Mouse (Mus musculus): ENCODE measurements at regions not wholly inside any gene's neighbourhood (a gene's known extent, or its start where the extent isn't known, plus 50 kb on each side); places are given as distances from the start of the nearest gene placed in this dataset.
A peak's percentile ranks its signal among the peaks of the same experiment; 100 is the strongest.
"Not testable (repeated sequence)": the region's sequence is repeated elsewhere in the genome, so short reads cannot be mapped to it uniquely, and the experiment has no call there.

DNA sequence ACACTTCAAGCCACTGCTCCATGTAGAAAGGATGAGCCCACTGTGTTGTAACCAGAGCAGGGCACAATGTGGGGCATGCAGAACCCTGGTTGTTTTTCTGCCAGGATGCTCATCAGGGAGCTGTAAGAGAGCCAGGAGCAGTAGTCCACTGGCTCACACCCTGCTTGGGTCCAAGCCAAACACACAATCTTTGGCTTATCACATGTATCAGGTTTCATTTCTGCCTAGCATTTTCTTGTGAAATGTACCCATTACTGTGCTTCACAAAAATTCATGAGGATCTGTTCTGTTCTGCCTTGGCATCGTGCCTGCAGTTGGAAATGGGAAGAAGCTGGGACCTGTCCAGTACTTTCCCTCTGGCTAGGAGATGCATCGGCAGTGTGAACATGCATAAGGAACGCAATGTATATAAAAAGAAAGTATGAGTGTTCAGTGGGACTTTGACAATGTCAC lies 491.6 kb upstream of the Igfbp3 start:
- intact Hi-C loops (cut with DNase I): no loop called here
- peak; percentile 30 to 80 for DNase-seq (ENCODE audit: low spot score in 2 of 2)

- intact Hi-C loops (cut with DNase I): no loop called here
- DNase-seq (ENCODE audit: low spot score in 2 of 2): no peak
These were observed 483.9 kb upstream of the Igfbp3 start for GRCm38 (mm10) chr11:7697591-7697990.

GRCm38 (mm10) chr11:7689701-7690100 lies 476.0 kb upstream of the Igfbp3 start:
- DNase-seq (ENCODE audit: low spot score in 2 of 2); intact Hi-C loops (cut with DNase I): not testable (repeated sequence)

- intact Hi-C loops (cut with DNase I): no loop called here
- no peak for DNase-seq (ENCODE audit: low spot score in 2 of 2)
These were observed 459.1 kb upstream of the Igfbp3 start for GRCm38 (mm10) chr11:7672821-7673220.

DNA sequence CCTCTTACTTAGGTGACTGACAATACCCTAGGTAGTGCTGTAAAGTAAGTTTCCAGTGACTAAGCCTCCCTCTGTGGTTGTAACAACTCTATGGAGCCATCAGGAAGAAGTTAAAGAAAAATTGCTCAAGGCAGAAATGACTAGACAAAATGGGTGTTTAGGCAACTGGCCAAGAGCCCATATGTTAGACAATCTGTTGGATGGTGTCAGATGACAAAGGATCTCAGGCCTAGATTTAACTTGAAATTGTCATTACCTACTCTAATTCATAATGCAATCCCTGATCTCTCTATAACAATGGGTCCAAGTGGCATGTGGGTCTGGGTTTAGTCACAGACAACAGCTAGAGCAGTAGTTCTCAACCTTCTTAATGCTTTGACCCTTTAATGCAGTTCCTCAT lies 416.9 kb upstream of the Igfbp3 start:
- intact Hi-C loops (cut with DNase I): no loop called here
- DNase-seq (ENCODE audit: low spot score in 2 of 2): peak in 1 of 2 experiments; percentile 54

DNA sequence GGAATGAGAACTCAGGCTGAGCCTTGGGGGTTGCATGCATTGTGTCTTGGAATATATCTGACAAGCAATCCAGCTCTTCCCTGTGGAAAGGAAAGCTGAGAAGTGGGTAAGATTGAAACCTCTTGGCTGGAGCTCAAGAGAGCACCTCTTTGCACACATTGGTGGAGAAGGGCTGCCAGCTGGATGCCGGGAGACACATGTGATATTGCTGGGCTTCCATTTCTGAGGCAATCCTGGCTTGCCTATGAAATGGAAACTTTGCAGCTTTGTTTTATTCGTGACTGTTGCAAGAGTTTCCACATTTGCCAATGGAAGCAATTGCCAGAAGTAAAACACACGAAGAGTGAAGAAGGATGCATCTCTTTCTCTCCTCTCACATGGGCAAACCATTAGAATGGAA lies 411.5 kb upstream of the Igfbp3 start:
- peak in 1 of 2 experiments; percentile 45 for DNase-seq (ENCODE audit: low spot score in 2 of 2)
- intact Hi-C loops (cut with DNase I): no loop called here

DNA sequence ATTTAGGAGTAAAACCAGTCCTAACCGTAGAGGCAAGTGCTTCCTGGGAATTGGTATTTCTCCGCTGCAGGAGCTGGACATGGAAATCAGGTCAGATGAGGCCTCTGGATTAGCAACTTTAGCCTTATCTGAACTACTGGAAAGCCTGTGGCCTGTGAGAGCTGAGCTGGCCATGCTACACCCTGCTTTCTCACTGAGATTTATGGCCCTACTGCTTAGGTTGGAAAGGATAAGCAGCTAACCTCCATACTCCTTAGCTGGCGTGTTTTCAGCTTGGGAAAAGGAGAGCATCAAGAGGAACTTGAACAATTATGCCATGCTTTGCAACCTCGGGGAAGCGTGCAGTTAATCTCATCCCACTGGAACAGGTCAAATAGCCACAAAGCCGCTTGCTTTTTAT lies 406.6 kb upstream of the Igfbp3 start:
- no peak for DNase-seq (ENCODE audit: low spot score in 2 of 2)
- intact Hi-C loops (cut with DNase I): no loop called here

DNA sequence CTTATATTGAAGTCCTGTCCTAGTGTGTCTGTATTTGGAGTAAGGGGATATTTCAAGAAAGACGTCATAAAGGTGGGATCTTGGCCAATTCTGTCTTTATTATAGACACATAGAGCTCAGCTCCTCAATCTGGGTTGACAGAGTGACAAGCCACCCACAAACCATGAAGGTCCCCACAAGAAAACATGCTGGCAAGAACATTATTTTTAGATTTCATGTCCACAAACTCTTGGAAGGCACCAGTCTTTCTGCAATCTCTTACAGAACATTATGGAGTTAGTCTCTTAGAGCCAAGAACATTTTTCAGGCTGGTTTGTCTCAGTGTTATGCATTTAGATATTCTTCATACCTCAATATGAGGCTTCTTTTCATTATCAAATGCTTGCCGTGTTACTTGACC lies 397.0 kb upstream of the Igfbp3 start:
- intact Hi-C loops (cut with DNase I): no loop called here
- DNase-seq (ENCODE audit: low spot score in 2 of 2): peak in 1 of 2 experiments; percentile 10

- intact Hi-C loops (cut with DNase I): no loop called here
- DNase-seq (ENCODE audit: low spot score in 2 of 2): no peak
These were observed 396.2 kb upstream of the Igfbp3 start for GRCm38 (mm10) chr11:7609921-7610320.

DNA sequence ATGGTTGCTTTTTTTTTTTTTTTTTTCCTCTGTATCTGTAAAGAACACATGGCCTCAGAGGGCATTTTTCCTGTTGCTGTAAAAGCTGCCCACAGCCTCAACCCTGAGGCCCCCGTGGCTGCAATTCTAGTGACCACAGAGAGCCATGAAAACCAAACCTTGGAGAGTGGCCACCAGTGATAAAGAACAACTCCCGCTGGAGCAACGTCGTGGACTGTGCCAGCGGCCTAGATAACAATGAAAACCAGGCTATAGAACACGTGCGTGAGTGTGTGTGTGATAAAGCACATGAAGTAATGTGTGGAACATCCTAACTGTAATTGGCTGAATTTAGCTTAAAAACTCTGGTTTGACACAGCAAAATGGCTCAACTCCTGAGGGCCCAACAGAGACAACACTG lies 392.9 kb upstream of the Igfbp3 start:
- DNase-seq (ENCODE audit: low spot score in 2 of 2): no peak
- intact Hi-C loops (cut with DNase I): no loop called here

DNA sequence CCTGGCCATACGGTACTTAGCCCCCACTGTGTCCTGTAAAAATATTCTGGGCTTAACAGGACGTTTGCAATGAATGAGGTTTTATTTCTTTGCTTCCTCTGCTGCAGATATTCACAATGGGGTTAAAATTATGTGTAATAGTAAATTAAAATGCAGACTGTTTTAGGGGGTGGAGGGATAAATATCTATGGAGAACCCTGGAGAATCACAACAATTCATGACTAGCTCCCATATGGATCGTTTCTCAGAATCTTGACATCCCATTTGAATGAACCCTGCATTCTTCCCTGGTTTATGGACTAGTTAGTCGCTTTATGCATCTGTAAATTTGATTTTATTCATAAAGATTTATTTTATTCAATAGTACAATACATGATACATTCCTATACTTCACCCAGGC lies 378.3 kb upstream of the Igfbp3 start:
- intact Hi-C loops (cut with DNase I): no loop called here
- no peak for DNase-seq (ENCODE audit: low spot score in 2 of 2)

GRCm38 (mm10) chr11:7583296-7583695 lies 369.6 kb upstream of the Igfbp3 start:
- DNase-seq (ENCODE audit: low spot score in 2 of 2): peak in 1 of 2 experiments; percentile 76

DNA sequence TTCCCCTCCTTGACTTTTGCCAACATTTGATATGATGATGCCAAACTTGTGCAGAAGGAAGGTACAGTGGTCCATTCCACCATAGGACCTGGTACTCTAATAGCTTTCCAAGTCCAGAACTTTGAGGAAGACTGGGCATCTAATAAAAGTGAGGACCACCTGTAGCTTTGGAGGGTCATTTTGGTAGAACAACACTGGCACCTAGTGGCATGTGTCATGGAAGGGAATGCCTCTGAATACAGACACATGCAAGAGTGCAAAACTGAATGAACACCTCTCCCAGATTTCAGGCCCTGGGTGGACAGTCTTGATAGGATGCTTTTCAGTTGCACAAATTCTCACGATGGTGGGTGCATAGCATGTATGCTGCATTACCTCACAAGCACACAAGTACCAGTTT lies 354.8 kb upstream of the Igfbp3 start:
- intact Hi-C loops (cut with DNase I): loop anchor here (5.0 kb wide), 3 partner anchors 356 to 839 kb away; partner anchors contain the start of gene Igfbp3
- peak in 1 of 2 experiments; percentile 17 for DNase-seq (ENCODE audit: low spot score in 2 of 2)

More at GRCm38 (mm10) chr11:7583296-7583695, 369.6 kb upstream of the Igfbp3 start:
- intact Hi-C loops (cut with DNase I): no loop called here

DNA sequence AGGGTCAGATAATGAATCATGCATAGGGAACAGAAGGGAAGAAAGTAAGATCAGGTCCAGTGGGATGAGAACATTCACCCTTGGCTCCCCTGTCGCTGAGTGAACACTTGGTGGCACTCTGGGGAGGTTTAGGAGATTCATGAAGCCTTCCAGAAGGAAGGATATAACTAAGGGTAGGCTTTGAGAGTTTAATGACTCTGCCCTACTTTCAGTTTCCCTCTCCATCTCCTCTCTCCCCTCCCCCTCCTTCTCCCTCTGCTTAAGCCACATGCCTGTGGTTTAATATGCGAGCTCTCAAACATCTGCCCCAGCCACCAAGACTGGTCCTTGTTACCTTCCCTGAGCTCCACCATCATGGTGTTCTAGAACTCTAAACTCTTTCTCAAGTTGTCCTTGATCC lies 348.3 kb upstream of the Igfbp3 start:
- no peak for DNase-seq (ENCODE audit: low spot score in 2 of 2)
- intact Hi-C loops (cut with DNase I): no loop called here

GRCm38 (mm10) chr11:7561437-7561836 lies 347.7 kb upstream of the Igfbp3 start:
- intact Hi-C loops (cut with DNase I): no loop called here

GRCm38 (mm10) chr11:7555613-7556274 lies 342.0 kb upstream of the Igfbp3 start:
- intact Hi-C loops (cut with DNase I): no loop called here
- DNase-seq (ENCODE audit: low spot score in 2 of 2): no peak

More at GRCm38 (mm10) chr11:7561437-7561836, 347.7 kb upstream of the Igfbp3 start:
- no peak for DNase-seq (ENCODE audit: low spot score in 2 of 2)

GRCm38 (mm10) chr11:7552154-7552553 lies 338.4 kb upstream of the Igfbp3 start:
- intact Hi-C loops (cut with DNase I): no loop called here

GRCm38 (mm10) chr11:7547796-7548195 lies 334.1 kb upstream of the Igfbp3 start:
- intact Hi-C loops (cut with DNase I): no loop called here
- no peak for DNase-seq (ENCODE audit: low spot score in 2 of 2)

More at GRCm38 (mm10) chr11:7552154-7552553, 338.4 kb upstream of the Igfbp3 start:
- no peak for DNase-seq (ENCODE audit: low spot score in 2 of 2)

- peak in 1 of 2 experiments; percentile 6 for DNase-seq (ENCODE audit: low spot score in 2 of 2)
- intact Hi-C loops (cut with DNase I): no loop called here
These were observed 331.9 kb upstream of the Igfbp3 start for GRCm38 (mm10) chr11:7545621-7546020.

- DNase-seq (ENCODE audit: low spot score in 2 of 2): no peak
- intact Hi-C loops (cut with DNase I): no loop called here
These were observed 320.9 kb upstream of the Igfbp3 start for GRCm38 (mm10) chr11:7534590-7534989.

- intact Hi-C loops (cut with DNase I): no loop called here
- DNase-seq (ENCODE audit: low spot score in 2 of 2): no peak
These were observed 319.6 kb upstream of the Igfbp3 start for GRCm38 (mm10) chr11:7533327-7533726.

DNA sequence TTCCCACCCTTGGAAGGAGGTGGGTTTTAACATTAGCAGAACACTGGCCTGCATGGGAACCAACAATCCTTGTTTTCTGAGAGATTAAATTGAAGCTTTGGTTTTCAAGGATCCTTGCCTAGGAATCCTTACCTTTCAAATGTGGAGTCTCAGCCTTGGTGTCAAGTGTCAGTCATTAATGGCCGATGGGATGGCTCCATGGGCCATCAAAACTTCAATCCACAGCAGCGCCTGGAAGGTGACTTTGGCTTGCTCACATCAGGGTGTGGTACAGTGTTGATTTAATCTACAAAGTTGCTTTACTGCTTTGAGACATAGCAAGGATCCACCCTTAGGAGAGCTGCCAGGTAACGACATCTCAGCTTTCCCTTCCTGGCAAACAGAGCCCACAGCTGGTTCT lies 318.1 kb upstream of the Igfbp3 start:
- intact Hi-C loops (cut with DNase I): no loop called here
- DNase-seq (ENCODE audit: low spot score in 2 of 2): no peak

All from left cerebral cortex, postnatal 25 days (tissue).